Mouse (Mus musculus) kidney, embryonic 16.5 days (tissue): ENCODE measurements around the gene Zfp324. TPM values are rescaled to one million over a fixed set of nuclear protein-coding genes. Genes with fewer than 3 reads are reported as not detected.
A peak's percentile ranks its signal among the peaks of the same experiment; 100 is the strongest.

Source experiments
- ATAC-seq: fragments of 200-750 bp; cut with Nextera tagmentation; 2 replicates; pipeline ENCODE4 v1.8.0; 2017; ENCODE audit warnings: moderate TSS enrichment; ENCODE audit not compliant: low FRiP score, low TSS enrichment
- H3K27ac ChIP-seq: fragments of 300-500 bp; sonication (generic); 2 replicates; pipeline ENCODE4 v1.5.1; 2014; ENCODE audit warnings: low read length
- H3K27me3 ChIP-seq: fragments of 300-500 bp; sonication (generic); 2 replicates; pipeline ENCODE4 v1.6.1; 2014; ENCODE audit warnings: low read length, control low read depth, mixed read lengths; ENCODE audit not compliant: insufficient read depth
- H3K36me3 ChIP-seq: fragments of 300-500 bp; sonication (generic); 2 replicates; pipeline ENCODE4 v1.6.1; 2014; ENCODE audit warnings: low read length, control low read depth, mixed read lengths; ENCODE audit not compliant: insufficient read depth
- H3K4me1 ChIP-seq: fragments of 300-500 bp; sonication (generic); 2 replicates; pipeline ENCODE4 v1.6.1; 2014; ENCODE audit warnings: low read length, control low read depth, mixed read lengths; ENCODE audit not compliant: insufficient read depth
- H3K4me2 ChIP-seq: fragments of 300-500 bp; sonication (generic); replicated peaks from 2 replicates; pipeline ENCODE4 v1.6.1; 2014; ENCODE audit warnings: low read depth, low read length
- H3K4me3 ChIP-seq: fragments of 300-500 bp; sonication (generic); 2 replicates; pipeline ENCODE4 v1.5.1; 2014; ENCODE audit warnings: mild to moderate bottlenecking, low read length
- H3K9ac ChIP-seq: fragments of 300-500 bp; sonication (generic); replicated peaks from 2 replicates; pipeline ENCODE4 v1.6.1; 2014; ENCODE audit warnings: low read length
- H3K9me3 ChIP-seq: fragments of 300-500 bp; sonication (generic); 2 replicates; pipeline ENCODE4 v1.6.1; 2016; ENCODE audit warnings: low read length, control low read depth
- WGBS: fragments of 180-500 bp; shearing (Covaris S2); extraction: QIAGEN DNeasy Blood & Tissue Kit; methylation state at CpG from one replicate; pipeline ENCODE4 v1.1.7; 2014; 5-methylcytosine and 5-hydroxymethylcytosine counted together
- polyA plus RNA-seq: library from polyadenylated mRNA; unstranded; fragments of >200 nt; fragmentation: Nextera tagmentation; extraction: Ambion mirVana; gene quantifications from 2 replicates; pipeline ENCODE4 v1.2.1, GENCODE M21; 2015

Gene Zfp324
- polyA plus RNA-seq, 1 experiment from 2014 or later: 12.1 TPM

GRCm38 (mm10) chr7:12961511-12962141 is 4.0 kb upstream of the Zfp324 start:
- Histone ChIP-seq H3K27me3 (no peaks in the 10 kb centered on the region), H3K4me1 (peaks cover 9% of the 10 kb centered on the region), H3K4me3 (peak overlapping the region; percentile 67), H3K27ac (peak overlapping the region; percentile 87), H3K9ac (peak overlapping the region; percentile 78), H3K36me3 (no peaks in the 10 kb centered on the region), H3K9me3 (no peaks in the 10 kb centered on the region), H3K4me2 (peak overlapping the region; percentile 74)
- WGBS: 3% methylated on average over 29 of the region's 29 CpGs
- peak; percentile 62; the same call in 1 of the 2 replicates for ATAC-seq

DNA sequence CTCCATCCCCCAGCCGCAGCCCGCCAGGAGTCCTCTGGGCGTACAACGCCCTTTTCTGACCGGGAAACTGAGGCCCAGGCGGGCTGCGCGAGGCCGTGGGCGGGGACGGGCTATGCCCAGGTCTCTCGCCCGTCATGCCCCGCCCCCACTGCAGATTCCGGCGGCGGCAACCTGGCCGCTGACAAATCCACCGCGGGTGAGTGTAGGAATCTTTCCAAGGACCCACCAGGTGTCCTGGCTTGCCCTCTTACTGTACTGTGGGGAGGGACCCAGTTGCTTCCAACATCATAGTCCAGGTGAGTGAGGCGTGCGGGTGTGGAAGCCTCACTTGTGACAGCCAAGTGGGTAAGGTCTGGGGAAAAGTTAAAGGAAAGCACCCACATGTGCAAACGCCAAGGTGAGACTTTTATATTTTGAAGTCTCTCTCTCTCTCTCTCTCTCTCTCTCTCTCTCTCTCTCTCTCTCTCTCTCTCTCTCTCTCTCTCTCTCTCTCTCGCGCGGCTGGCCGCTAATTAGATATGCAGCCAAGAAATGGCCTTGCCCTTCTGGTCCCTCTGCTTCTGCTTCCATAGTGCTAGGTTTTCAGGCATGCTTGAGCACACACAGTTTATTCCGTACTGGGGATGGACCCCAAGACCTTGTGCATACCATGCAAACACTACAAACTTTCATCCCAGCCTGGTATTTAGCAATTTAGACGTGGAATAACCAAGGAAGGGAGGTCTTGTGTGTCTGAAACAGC is 637 bp downstream of the Zfp324 start:
- under 1% methylated on average over 29 of the region's 29 CpGs for WGBS
- ATAC-seq: peak; percentile 65
- peak overlapping the region; percentile 95 for H3K9ac ChIP-seq

DNA sequence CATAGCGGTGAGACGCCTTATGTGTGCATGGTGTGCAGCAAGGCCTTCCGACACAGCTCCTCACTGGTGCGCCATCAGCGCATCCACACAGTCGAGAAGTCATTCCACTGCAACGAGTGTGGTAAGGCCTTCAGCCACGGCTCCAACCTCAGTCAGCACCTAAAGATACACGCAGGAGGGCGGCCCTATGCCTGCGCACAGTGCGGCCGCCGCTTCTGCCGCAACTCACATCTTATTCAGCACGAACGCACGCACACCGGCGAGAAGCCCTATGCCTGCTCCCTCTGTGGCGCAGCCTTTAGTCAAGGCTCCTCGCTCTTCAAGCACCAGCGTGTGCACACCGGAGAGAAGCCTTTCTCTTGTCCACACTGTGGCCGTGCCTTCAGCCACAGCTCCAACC is 5.3 kb downstream of the Zfp324 start:
- H3K9ac ChIP-seq: no peak overlapping the region
- no peaks in the 10 kb centered on the region for H3K27me3 ChIP-seq
- H3K4me2 ChIP-seq: no peak overlapping the region
- no peak for ATAC-seq
- no peak overlapping the region for H3K4me3 ChIP-seq
- 95% methylated on average over 25 of the region's 25 CpGs for WGBS
- no peaks in the 10 kb centered on the region for H3K9me3 ChIP-seq
- H3K4me1 ChIP-seq: peaks cover 8% of the 10 kb centered on the region
- peaks cover 34% of the 10 kb centered on the region for H3K36me3 ChIP-seq
- no peak overlapping the region for H3K27ac ChIP-seq

More for the DNA sequence above, 637 bp downstream of the Zfp324 start:
- peak overlapping the region; percentile 88 for H3K4me2 ChIP-seq
- no peaks in the 10 kb centered on the region for H3K9me3 ChIP-seq
- peak overlapping the region; percentile 92 for H3K4me3 ChIP-seq
- peak overlapping the region; percentile 88 for H3K27ac ChIP-seq
- peaks cover 22% of the 10 kb centered on the region for H3K36me3 ChIP-seq
- peaks cover 15% of the 10 kb centered on the region for H3K4me1 ChIP-seq
- no peaks in the 10 kb centered on the region for H3K27me3 ChIP-seq

GRCm38 (mm10) chr7:12977682-12978389 is 12.2 kb downstream of the Zfp324 start, which contains the start of gene Zfp446:
TSS of gene Zfp446 (plus strand) at chr7:12977848.
- ATAC-seq: peak; percentile 98
- Histone ChIP-seq H3K27me3 (no peaks in the 10 kb centered on the region), H3K4me3 (peak within 1 kb of the TSS; percentile 74), H3K9ac (peak within 1 kb of the TSS; percentile 83), H3K4me1 (peaks cover 15% of the 10 kb centered on the region), H3K27ac (peak within 1 kb of the TSS; percentile 96), H3K36me3 (no peaks in the 10 kb centered on the region), H3K4me2 (peak within 1 kb of the TSS; percentile 78), H3K9me3 (no peaks in the 10 kb centered on the region)
- under 1% methylated on average over 49 of the region's 49 CpGs for WGBS

DNA sequence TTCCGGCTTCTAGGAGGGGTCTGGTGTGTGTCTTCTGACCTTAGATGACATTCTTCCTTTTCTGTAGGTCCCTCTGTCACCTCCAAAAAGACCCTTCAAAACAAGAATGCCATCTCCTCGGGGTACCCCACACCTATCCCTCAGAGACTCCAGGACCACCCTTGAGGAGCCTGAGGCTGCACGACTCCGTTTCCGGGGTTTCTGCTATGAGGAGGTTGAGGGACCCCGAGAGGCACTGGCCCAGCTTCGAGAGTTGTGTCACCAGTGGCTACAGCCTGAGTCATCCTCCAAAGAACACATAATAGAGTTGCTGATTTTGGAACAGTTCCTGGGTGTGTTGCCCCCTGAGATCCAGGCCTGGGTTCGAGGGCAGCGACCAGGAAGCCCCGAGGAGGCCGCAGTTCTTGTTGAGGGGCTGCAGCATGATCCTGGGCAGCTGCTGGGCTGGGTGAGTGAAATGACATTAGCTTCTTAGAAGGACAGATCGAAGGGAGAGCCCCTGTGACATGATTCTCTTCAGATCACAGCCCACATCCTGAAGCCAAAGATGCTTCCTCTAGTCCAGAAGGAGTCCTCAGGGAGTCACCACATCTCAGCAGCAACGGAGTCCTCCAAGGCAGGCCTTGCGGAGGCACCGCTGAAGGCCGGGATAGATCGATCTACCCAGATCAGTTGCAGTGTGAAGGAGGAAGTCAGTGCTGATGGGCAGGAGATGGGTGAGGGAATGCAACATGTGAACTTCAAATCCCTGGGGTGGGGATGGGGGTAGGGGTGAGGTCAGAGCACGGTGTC is 13.5 kb downstream of the Zfp324 start:
- Histone ChIP-seq H3K36me3 (no peaks in the 10 kb centered on the region), H3K9ac (peak overlapping the region; percentile 78), H3K4me1 (peaks cover 15% of the 10 kb centered on the region), H3K4me2 (peak overlapping the region; percentile 78), H3K27me3 (no peaks in the 10 kb centered on the region), H3K27ac (peak overlapping the region; percentile 90; the same call in 1 of the 2 replicates), H3K4me3 (peak overlapping the region; percentile 74), H3K9me3 (no peaks in the 10 kb centered on the region)
- 75% methylated on average over 18 of the region's 18 CpGs for WGBS
- no peak for ATAC-seq

DNA sequence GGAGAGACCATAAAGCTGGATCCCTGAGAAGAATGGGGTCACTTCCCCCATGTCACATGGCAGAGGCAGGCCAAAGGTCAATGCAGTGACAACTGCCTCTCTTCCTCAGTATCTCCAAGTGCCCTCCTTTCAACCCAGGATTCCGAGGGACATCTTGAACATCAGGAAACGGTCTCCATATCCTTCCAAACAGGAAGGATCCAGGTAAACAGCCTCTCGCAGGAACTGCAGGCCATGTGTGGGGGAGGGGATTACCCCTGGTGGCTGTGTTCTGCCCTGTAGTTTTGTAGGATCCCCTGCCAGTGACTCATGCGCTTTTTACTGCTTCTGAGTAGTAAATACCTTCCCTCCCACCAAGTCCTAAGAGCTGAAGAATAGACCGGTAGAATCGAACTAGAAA is 14.1 kb downstream of the Zfp324 start:
- H3K4me3 ChIP-seq: no peak overlapping the region
- H3K27me3 ChIP-seq: no peaks in the 10 kb centered on the region
- H3K27ac ChIP-seq: no peak overlapping the region
- H3K9me3 ChIP-seq: no peaks in the 10 kb centered on the region
- 52% methylated on average over 6 of the region's 6 CpGs for WGBS
- H3K4me1 ChIP-seq: peaks cover 15% of the 10 kb centered on the region
- H3K36me3 ChIP-seq: no peaks in the 10 kb centered on the region
- ATAC-seq: no peak
- H3K9ac ChIP-seq: no peak overlapping the region
- no peak overlapping the region for H3K4me2 ChIP-seq

GRCm38 (mm10) chr7:12980291-12980690 is 14.7 kb downstream of the Zfp324 start:
- Histone ChIP-seq H3K27me3 (no peaks in the 10 kb centered on the region), H3K4me3 (no peak overlapping the region), H3K4me1 (peaks cover 15% of the 10 kb centered on the region), H3K36me3 (no peaks in the 10 kb centered on the region), H3K4me2 (no peak overlapping the region), H3K9ac (no peak overlapping the region), H3K9me3 (no peaks in the 10 kb centered on the region), H3K27ac (no peak overlapping the region)
- no peak for ATAC-seq
- WGBS: 77% methylated on average over 7 of the region's 7 CpGs

DNA sequence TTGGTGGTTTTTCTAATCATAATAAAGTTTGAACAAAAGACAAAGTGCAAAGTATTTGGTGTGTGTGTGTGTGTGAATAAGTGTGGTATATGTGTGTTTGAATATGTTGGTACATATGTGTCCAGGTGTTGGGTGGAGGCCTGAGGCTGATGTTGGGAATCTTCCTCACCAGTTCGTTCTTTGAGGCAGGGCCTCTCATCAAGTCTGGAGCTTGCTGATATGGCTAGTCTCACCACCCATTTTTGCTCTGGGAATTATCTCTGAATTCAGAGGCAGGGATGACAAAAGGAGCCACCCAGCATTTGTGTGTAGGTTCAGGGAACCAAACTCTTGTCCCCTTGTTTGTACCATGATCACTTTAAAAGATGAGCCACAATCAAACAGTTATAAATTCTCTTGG is 20.1 kb downstream of the Zfp324 start:
- ATAC-seq: no peak
- H3K4me3 ChIP-seq: no peak overlapping the region
- H3K9me3 ChIP-seq: no peaks in the 10 kb centered on the region
- no peak overlapping the region for H3K27ac ChIP-seq
- H3K36me3 ChIP-seq: no peaks in the 10 kb centered on the region
- H3K4me2 ChIP-seq: no peak overlapping the region
- 83% methylated on average over 1 of the region's 1 CpGs for WGBS
- H3K4me1 ChIP-seq: no peaks in the 10 kb centered on the region
- H3K27me3 ChIP-seq: no peaks in the 10 kb centered on the region
- no peak overlapping the region for H3K9ac ChIP-seq

- H3K27me3 ChIP-seq: no peaks in the 10 kb centered on the region
- no peak for ATAC-seq
- H3K9ac ChIP-seq: no peak overlapping the region
- 90% methylated on average over 8 of the region's 8 CpGs for WGBS
- no peak overlapping the region for H3K4me2 ChIP-seq
- no peaks in the 10 kb centered on the region for H3K4me1 ChIP-seq
- no peak overlapping the region for H3K4me3 ChIP-seq
- no peaks in the 10 kb centered on the region for H3K9me3 ChIP-seq
- H3K27ac ChIP-seq: no peak overlapping the region
- H3K36me3 ChIP-seq: no peaks in the 10 kb centered on the region
Observed at GRCm38 (mm10) chr7:12986906-12987305, 21.3 kb downstream of the Zfp324 start.
